Mouse (Mus musculus) heart, embryonic 13.5 days (tissue): Measurements from ENCODE around the gene Fbxo10. TPM values are rescaled to one million over a fixed set of nuclear protein-coding genes. Genes with fewer than 3 reads are reported as not detected.
"Not testable (repeated sequence)": the region's sequence is repeated elsewhere in the genome, so short reads cannot be mapped to it uniquely, and the experiment has no call there.

ENCODE experiments used
- ATAC-seq: fragments of 200-750 bp; cut with Nextera tagmentation; 2 replicates; pipeline ENCODE4 v1.8.0; 2017; ENCODE audit warnings: moderate TSS enrichment; ENCODE audit not compliant: insufficient number of reproducible peaks, low FRiP score, low TSS enrichment; ENCODE audit errors: extremely low read depth
- H3K27ac ChIP-seq: fragments of 300-500 bp; sonication (generic); replicated peaks from 2 replicates; pipeline ENCODE4 v1.5.1; 2015; ENCODE audit warnings: moderate library complexity, mild to moderate bottlenecking, inconsistent platforms
- H3K27me3 ChIP-seq: fragments of 300-500 bp; sonication (generic); replicated peaks from 2 replicates; pipeline ENCODE4 v1.6.1; 2015; ENCODE audit warnings: mild to moderate bottlenecking, inconsistent platforms
- H3K36me3 ChIP-seq: fragments of 300-500 bp; sonication (generic); 2 replicates; pipeline ENCODE4 v1.6.1; 2015; ENCODE audit warnings: mild to moderate bottlenecking, inconsistent platforms
- H3K4me1 ChIP-seq: fragments of 300-500 bp; sonication (generic); 2 replicates; pipeline ENCODE4 v1.6.1; 2015; ENCODE audit warnings: inconsistent platforms
- H3K4me2 ChIP-seq: fragments of 300-500 bp; sonication (generic); 2 replicates; pipeline ENCODE4 v1.6.1; 2015; ENCODE audit warnings: inconsistent platforms, mild to moderate bottlenecking, moderate library complexity
- H3K4me3 ChIP-seq: fragments of 300-500 bp; sonication (generic); 2 replicates; pipeline ENCODE4 v1.5.1; 2015; ENCODE audit warnings: moderate library complexity, mild to moderate bottlenecking, inconsistent platforms
- H3K9ac ChIP-seq: fragments of 300-500 bp; sonication (generic); 2 replicates; pipeline ENCODE4 v1.6.1; 2015; ENCODE audit warnings: inconsistent platforms, mild to moderate bottlenecking, moderate library complexity
- H3K9me3 ChIP-seq: fragments of 300-500 bp; sonication (generic); 2 replicates; pipeline ENCODE4 v1.6.1; 2016; ENCODE audit warnings: inconsistent platforms
- WGBS: fragments of 180-500 bp; shearing (Covaris S2); methylation state at CpG from one replicate; pipeline ENCODE4 v1.1.7; 2015; ENCODE audit warnings: mixed read lengths; 5-methylcytosine and 5-hydroxymethylcytosine counted together
- polyA plus RNA-seq: library from polyadenylated mRNA; unstranded; fragments of >200 nt; fragmentation: Nextera tagmentation; extraction: Ambion mirVana; gene quantifications from 2 replicates; pipeline ENCODE4 v1.2.1, GENCODE M21; 2015

Fbxo10 gene
- polyA plus RNA-seq, 1 experiment from 2014 or later, result 15.6 TPM

DNA sequence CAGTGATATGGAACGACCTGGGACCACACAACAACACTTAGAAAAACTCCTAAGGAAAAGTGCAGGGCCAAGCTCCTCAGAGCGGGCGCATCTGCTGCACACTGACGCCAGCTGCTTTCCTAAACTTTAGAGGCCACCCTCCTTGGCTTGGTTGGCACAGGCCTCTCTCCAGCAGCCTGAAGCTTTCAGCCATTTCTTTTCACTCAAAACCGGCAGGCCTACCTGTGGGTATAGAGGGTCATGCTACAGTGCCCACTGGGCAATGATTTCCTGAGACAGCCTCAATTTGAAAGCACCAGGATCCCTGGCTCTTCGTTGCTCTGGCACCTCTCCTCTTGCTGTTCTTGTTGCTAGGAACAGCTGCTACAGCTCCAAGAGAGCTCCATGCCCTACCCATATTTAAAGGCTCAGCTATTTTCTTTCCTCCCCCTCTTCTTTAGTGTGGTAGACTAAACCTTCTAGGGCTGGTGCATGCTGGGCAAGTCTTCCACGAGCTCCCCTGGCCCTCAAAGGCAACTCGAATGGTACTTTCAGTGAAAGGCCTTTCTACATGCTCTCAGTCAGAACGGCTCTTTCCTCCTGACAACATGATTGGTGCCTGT is 37.0 kb downstream of the Fbxo10 start:
- Histone ChIP-seq H3K36me3 (peaks cover 89% of the 10 kb centered on the region), H3K4me2 (no peak overlapping the region), H3K4me3 (no peak overlapping the region), H3K9me3 (no peaks in the 10 kb centered on the region), H3K4me1 (peaks cover 28% of the 10 kb centered on the region), H3K9ac (0 out of 2 replicates have a peak overlapping the region, but pooled peaks have one; percentile 25), H3K27me3 (no peaks in the 10 kb centered on the region), H3K27ac (peak overlapping the region; percentile 76; the same call in 1 of the 2 replicates)
- ATAC-seq, result no peak
- 80% methylated on average over 9 of the region's 9 CpGs for WGBS

DNA sequence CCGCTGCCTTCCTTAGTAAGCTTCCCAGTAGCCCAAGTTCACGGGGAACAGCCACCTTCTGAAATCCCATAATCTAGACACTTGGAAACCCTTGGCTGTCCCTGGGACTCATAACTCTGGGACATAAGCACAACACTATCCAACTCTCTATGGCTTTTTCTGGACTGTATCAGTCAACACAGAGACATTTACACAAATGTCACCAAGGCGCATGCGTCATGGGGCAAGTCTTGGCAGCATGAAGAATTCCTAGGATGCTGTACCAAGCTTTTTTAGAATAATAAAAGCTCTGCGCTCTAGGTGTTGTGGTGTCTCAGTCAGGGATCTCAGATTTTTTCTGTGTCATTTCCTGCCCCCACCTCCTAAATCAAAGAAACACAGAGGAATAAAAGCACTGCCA is 37.7 kb downstream of the Fbxo10 start:
- 68% methylated on average over 5 of the region's 5 CpGs for WGBS
- H3K9ac ChIP-seq, result 0 out of 2 replicates have a peak overlapping the region, but pooled peaks have one; percentile 33
- no peak for ATAC-seq

DNA sequence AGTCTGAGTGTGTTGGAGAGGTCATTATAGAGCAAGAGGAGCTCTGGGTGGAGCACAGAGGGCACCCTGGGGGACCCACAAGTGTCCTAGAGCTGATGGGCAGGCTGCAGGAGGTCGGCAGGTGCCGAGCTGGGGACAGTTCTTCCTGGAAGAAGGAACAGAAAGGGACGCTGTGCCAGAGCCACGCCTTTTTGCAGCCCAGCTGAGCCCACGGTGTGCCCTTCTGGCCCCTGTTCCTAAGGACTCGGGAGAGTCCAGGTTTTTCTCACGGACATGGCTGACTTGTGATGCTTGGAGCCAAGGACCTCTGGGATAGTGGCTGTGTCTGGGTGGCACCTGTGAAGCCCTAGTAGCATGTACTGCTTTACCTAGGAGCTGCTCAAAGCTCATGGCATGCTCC is 43.6 kb downstream of the Fbxo10 start:
- no peak overlapping the region for H3K4me2 ChIP-seq
- H3K27me3 ChIP-seq, result no peaks in the 10 kb centered on the region
- H3K36me3 ChIP-seq, result peaks cover 70% of the 10 kb centered on the region
- H3K9me3 ChIP-seq, result no peaks in the 10 kb centered on the region
- no peak for ATAC-seq
- H3K4me3 ChIP-seq, result no peak overlapping the region
- WGBS, result 80% methylated on average over 7 of the region's 7 CpGs
- no peak overlapping the region for H3K27ac ChIP-seq
- no peak overlapping the region for H3K9ac ChIP-seq
- peaks cover 26% of the 10 kb centered on the region for H3K4me1 ChIP-seq

More for the DNA sequence above, 37.7 kb downstream of the Fbxo10 start:
- no peaks in the 10 kb centered on the region for H3K27me3 ChIP-seq
- peaks cover 94% of the 10 kb centered on the region for H3K36me3 ChIP-seq
- peak overlapping the region; percentile 76 for H3K27ac ChIP-seq
- H3K4me1 ChIP-seq, result peaks cover 28% of the 10 kb centered on the region
- no peak overlapping the region for H3K4me3 ChIP-seq
- no peaks in the 10 kb centered on the region for H3K9me3 ChIP-seq
- no peak overlapping the region for H3K4me2 ChIP-seq

DNA sequence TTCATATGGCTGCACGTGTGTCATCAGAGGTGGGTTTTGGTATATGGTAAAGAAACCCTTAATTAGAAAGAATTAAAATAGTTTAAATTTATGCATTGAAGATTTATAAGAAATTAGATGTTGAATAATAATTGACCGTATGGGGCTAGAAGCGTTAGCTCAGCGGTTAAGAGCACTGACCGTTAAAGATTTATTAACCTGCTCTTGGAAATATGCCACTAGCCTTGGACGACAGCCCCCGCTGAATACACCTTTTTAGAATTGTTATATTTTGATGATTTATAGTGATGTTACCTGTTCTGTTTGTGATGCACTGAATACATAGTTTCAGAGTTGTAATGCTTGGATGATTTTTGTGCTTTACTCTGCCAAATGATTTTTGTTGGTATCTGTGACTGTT is 44.9 kb downstream of the Fbxo10 start:
- H3K4me2 ChIP-seq, H3K27ac ChIP-seq, H3K27me3 ChIP-seq, H3K4me3 ChIP-seq, H3K9ac ChIP-seq, ATAC-seq, H3K9me3 ChIP-seq: not testable (repeated sequence)
- peaks cover 70% of the 10 kb centered on the region for H3K36me3 ChIP-seq
- WGBS, result 83% methylated on average over 7 of the region's 7 CpGs
- peaks cover 37% of the 10 kb centered on the region for H3K4me1 ChIP-seq

DNA sequence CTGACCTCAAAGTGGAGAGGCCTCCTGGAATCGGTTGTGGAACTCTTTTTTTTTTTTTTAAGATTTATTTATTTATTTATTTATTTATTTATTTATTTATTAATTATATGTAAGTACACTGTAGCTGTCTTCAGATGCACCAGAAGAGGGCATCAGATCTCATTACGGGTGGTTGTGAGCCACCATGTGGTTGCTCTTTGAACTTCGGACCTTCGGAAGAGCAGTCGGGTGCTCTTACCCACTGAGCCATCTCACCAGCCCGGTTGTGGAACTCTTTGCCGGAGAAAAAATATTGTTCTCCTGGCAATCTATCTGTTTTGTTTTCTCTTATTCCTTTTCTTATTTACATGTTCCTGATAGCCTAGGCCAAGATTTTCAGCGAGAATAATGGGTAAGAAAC is 45.5 kb downstream of the Fbxo10 start:
- not testable (repeated sequence) for H3K4me2 ChIP-seq, H3K9me3 ChIP-seq, ATAC-seq, H3K4me3 ChIP-seq, H3K27me3 ChIP-seq, H3K9ac ChIP-seq
- peaks cover 39% of the 10 kb centered on the region for H3K4me1 ChIP-seq
- WGBS, result 44% methylated on average over 8 of the region's 8 CpGs
- peaks cover 70% of the 10 kb centered on the region for H3K36me3 ChIP-seq
- H3K27ac ChIP-seq, result peak overlapping the region; percentile 95

DNA sequence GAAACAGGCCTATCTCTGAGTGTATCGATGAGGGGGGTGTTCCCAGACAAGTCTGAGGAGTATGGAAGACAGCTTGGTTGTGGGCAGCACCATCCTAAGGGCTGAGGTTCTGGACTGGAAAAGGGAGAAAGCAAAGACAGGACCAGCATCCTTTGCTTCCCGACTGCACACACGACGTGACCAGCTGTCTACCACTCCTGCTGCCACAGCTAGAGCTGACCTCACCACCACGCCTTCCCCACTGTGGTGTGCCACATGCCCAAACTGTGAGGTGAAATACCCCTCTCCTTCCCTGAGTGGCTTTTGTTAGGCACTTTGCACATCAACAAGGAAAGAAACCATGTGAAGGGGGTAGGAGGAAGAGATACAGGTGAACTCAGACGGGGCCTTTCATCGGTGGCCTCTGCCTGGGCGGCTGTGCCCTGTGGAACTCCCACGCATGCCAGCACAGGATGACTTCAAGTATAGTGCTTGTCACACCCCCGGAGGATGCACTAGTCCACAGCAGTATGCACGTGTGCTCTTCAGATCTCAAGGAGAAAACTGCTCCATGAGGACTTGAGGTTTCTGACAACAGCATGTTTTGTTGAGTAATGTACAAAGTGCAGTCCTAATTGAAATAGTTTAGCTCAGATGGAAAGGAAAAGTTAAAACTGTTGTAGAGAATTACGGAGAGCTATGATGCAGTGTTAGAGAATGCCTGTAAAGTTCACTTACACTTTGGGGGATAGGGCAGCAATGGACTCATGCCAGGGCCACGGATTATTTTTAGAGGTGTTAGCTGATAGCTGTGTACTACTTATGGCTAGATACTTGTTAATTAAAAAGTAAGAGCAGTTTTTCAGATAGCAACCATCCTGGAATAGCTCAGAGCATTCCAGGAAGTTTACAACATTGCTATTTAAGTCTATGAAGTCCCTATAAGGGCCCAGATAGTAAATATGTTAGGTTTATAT is 46.7 kb downstream of the Fbxo10 start:
- peak overlapping the region; percentile 95 for H3K27ac ChIP-seq
- peak overlapping the region; percentile 38 for H3K9ac ChIP-seq
- peak; percentile 56; the same call in 1 of the 2 replicates for ATAC-seq
- peak overlapping the region; percentile 31 for H3K4me2 ChIP-seq
- WGBS, result 47% methylated on average over 13 of the region's 13 CpGs
- H3K27me3 ChIP-seq, result no peaks in the 10 kb centered on the region
- peaks cover 39% of the 10 kb centered on the region for H3K4me1 ChIP-seq
- H3K9me3 ChIP-seq, result no peaks in the 10 kb centered on the region
- peaks cover 70% of the 10 kb centered on the region for H3K36me3 ChIP-seq
- no peak overlapping the region for H3K4me3 ChIP-seq

DNA sequence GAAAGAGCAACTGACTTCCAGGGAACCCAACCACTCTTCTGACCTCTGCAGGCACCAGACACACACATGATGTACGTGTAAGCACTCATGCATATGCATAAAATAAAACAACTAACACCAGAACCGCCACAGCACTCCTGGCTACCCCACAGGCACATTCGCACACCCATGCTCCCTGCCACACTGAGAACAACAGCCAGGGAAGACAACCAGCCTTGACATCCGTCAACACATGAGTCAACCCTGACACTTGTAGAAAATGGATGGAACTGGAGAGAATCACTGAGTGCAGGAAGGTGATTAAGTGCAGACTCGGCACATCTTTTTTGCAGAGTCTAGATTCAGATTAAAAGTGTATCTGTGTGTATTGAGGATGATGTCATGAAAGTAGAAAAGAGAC is 47.8 kb downstream of the Fbxo10 start:
- peaks cover 39% of the 10 kb centered on the region for H3K4me1 ChIP-seq
- H3K4me3 ChIP-seq, result no peak overlapping the region
- no peak for ATAC-seq
- no peaks in the 10 kb centered on the region for H3K9me3 ChIP-seq
- H3K36me3 ChIP-seq, result peaks cover 72% of the 10 kb centered on the region
- no peaks in the 10 kb centered on the region for H3K27me3 ChIP-seq
- no peak overlapping the region for H3K4me2 ChIP-seq
- WGBS, result 84% methylated on average over 5 of the region's 5 CpGs
- no peak overlapping the region for H3K9ac ChIP-seq
- peak overlapping the region; percentile 95 for H3K27ac ChIP-seq

DNA sequence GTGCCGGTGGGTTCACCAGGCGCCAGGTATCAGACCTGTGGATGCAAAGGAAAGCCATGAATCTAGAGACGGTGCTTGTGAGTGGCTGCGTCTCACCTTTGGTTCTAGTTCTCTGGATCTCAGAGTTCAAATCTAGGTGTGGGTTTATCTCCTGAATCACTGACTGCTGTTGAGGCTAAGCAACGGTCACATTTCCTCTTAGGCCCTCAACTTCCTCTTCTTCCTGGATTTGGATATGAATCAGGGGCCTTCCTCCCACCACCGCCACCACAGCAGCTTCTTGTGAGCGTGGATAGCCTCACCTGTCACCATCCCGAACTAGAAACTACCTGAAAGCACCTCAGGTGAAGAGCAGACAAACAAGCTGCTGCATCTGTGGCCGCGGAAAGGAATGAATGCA is 48.4 kb downstream of the Fbxo10 start:
- Histone ChIP-seq H3K27ac (peak overlapping the region; percentile 63), H3K9ac (no peak overlapping the region), H3K9me3 (no peaks in the 10 kb centered on the region), H3K4me2 (no peak overlapping the region), H3K27me3 (no peaks in the 10 kb centered on the region), H3K36me3 (peaks cover 72% of the 10 kb centered on the region), H3K4me1 (peaks cover 39% of the 10 kb centered on the region), H3K4me3 (no peak overlapping the region)
- WGBS, result 88% methylated on average over 10 of the region's 10 CpGs
- no peak for ATAC-seq

DNA sequence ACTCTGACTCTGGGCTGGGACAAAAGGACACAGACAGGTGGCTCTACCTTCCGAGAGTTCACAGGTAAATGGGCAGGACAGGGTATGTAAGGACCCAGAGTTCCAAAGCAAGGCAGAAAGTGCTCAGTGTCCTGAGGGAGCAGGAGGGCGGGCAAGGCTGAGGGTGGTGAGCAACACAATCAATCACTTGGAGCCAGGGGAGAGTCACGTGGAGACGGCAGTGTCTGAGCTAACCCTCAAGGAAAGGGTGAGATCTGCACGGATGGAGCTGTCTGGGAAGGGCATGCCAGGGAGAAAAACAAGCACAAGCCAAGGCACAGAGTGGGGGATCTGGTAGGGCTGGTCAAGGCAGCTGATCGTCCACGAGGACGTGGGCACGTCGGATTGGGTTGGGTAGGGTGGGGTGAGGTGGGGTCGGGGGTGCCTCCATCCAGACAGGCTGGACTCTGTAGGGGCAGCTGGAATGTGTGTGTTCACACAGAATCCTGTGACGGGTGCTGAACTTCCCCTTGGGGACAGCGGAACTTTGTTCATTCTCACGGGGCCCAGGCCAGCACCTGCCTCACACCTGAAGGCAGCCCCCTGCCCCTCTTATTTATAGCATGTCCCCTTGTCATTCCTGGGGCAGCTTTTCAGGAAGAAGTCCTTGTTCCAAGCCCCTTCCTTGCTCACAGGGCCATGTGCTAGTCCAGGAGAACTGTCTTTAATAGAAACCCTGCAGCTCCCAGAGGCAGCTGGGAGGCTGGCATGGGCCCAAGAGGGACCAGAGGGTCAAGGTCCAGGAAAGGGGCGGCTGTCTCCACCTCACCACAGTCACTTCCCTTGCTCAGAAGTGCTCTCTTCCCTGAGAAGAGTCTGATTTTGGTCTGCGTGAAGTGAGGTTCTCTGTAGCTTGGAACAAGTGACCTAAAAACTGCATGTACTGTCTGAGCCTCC is 49.4 kb downstream of the Fbxo10 start:
- Histone ChIP-seq H3K36me3 (peaks cover 72% of the 10 kb centered on the region), H3K9ac (peak overlapping the region; percentile 63)
- 66% methylated on average over 16 of the region's 16 CpGs for WGBS

DNA sequence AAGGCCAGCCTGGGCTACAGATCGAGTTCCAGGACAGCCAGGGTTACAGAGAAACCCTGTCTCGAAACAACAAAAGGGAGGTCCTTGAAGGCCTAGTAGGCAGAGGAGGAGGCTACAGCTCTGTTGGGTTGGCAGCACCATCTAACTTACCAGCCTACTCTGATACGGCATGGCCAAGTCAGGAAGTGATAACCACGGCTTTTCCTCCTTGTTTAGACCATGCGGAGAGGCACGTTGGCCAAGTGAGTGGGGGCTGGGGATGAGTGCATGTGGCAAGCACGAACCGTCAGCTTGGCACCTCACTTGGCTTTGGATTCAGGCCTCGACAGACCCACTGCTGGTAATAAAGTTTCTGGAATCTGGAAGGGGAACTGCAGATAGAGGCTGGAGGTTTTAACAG is 51.8 kb downstream of the Fbxo10 start:
- no peak overlapping the region for H3K9ac ChIP-seq
- no peak overlapping the region for H3K4me3 ChIP-seq
- WGBS, result 82% methylated on average over 9 of the region's 9 CpGs
- no peaks in the 10 kb centered on the region for H3K27me3 ChIP-seq
- H3K27ac ChIP-seq, result no peak overlapping the region
- H3K36me3 ChIP-seq, result peaks cover 90% of the 10 kb centered on the region
- ATAC-seq, result no peak
- H3K4me1 ChIP-seq, result peaks cover 31% of the 10 kb centered on the region
- H3K9me3 ChIP-seq, result no peaks in the 10 kb centered on the region
- no peak overlapping the region for H3K4me2 ChIP-seq

More for the DNA sequence above, 49.4 kb downstream of the Fbxo10 start:
- Histone ChIP-seq H3K4me1 (peaks cover 39% of the 10 kb centered on the region), H3K9me3 (no peaks in the 10 kb centered on the region), H3K4me2 (no peak overlapping the region), H3K4me3 (no peak overlapping the region), H3K27ac (peak overlapping the region; percentile 63), H3K27me3 (no peaks in the 10 kb centered on the region)
- ATAC-seq, result no peak

DNA sequence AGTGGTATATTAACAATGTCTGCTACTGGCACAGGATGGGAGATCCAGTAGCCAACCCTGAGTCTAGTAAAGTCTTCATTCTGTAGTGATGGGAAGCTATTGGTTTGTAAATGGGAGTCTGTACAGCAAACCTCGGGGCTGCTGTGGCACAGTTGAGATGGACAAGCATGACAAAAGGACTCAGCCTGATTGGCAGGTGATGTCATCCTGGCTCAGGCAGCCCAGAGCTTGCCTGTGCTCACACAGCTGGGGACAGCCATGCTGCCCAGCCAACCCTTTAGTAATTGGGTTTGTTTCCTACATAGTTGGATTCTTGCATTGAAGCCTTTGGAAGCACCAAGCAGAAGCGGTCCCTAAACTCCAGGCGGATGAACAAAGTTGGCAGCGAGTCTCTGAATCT is 57.9 kb downstream of the Fbxo10 start:
- WGBS, result 88% methylated on average over 4 of the region's 4 CpGs
- no peak overlapping the region for H3K9ac ChIP-seq
- no peak overlapping the region for H3K4me3 ChIP-seq
- no peaks in the 10 kb centered on the region for H3K27me3 ChIP-seq
- H3K9me3 ChIP-seq, result no peaks in the 10 kb centered on the region
- ATAC-seq, result no peak
- H3K27ac ChIP-seq, result no peak overlapping the region
- H3K4me1 ChIP-seq, result no peaks in the 10 kb centered on the region
- H3K4me2 ChIP-seq, result no peak overlapping the region
- H3K36me3 ChIP-seq, result peaks cover 98% of the 10 kb centered on the region
